Mouse (Mus musculus): ENCODE data around the gene Emsy.

DNA sequence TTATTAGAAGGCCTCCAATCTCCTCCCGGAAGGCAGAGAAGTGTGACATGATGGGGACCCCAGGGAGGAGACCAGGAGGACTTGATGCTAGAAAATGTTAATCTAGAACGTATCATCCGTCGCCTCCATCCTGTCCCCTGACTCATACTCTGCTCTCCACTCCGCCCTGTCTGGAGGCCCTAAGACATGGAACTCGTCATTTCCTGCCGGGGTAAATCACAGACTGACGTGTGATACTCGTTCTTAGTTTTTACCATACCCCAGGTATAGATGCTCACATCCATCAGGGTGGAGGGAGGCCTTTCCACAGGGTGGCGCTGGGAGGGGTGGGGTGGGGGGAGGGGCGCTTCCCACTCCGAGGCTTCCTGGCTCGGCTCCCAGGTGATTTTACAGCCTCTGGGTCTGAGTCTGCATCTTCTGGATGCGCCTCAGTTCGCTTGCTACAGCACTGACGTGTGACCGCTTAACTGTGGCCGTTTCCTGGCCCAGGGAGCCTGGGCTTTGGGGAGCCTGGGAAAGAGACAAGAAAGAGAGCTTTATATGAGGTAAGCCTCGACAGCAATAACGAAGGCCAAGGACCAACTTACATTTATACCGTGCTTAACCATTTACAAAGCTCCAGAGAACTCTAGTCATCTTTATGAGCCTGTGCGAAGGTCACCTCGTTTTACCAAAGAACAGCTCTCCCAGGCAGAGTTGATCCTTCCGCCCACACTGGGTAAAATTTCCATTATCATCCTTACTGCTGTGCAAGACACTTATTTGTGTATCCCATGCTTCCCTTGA lies 36.4 kb upstream of the Emsy start:
- TF ChIP-seq CTCF (IDR thresholded peaks at IDR 0.05; ENCODE audit: extremely low read depth, insufficient read length, insufficient replicate concordance, low read depth, low read length) (no peak), POLR2A (IDR thresholded peaks at IDR 0.05; ENCODE audit: low read depth, low read length) (no peak)
